Mouse (Mus musculus) monocyte, adult 2 months (primary cell): ENCODE data around the gene Rflna.

Experiments used
- DNase-seq, 2 experiments: peaks; one replicate each; pipeline ENCODE4 v3.0.0; 2022; ENCODE audit warnings: low spot score in 2 of 2, low read depth in 1 of 2

Gene Rflna

GRCm38 (mm10) chr5:125005871-125006652 lies 3.0 kb downstream of the Rflna start:
- DNase-seq = no peak

DNA sequence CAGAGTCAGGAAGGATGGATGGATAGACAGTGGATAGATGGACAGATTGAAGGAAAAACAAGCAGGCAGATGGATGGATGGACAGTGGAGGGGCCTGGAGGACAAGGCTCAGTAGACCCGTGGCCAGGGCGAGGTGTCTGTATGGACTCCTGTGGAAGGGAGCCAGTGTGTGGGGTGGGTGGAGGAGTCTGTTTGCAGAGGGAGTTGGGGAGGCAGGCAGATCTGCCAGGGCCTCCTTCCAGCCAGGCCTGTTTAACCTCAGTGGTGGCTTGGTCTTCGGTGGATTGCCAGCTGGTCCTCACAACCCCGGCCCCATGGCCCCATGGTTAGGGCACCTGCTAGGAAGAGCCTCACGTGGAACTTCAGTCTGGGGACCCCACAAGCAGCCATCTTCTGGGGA lies 3.9 kb downstream of the Rflna start:
- DNase-seq = no peak

DNA sequence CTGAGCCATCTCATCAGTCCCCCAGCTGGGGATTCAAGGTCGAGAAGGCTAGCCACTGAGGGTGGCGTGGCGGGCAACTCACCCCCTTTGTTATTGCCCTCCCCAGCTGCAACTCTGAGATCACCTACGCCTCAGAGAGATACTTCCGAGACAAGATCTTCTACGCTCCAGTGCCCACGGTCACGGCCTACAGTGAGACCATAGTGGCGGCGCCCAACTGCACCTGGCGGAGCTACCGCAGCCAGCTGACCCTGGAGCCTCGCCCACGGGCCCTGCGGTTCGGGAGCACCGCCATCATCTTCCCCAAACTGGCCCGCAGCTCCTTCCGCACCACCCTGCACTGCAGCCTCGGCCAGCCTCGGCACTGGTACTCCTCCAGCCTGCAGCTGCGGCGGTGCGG lies 8.1 kb downstream of the Rflna start:
- DNase-seq = no peak

DNA sequence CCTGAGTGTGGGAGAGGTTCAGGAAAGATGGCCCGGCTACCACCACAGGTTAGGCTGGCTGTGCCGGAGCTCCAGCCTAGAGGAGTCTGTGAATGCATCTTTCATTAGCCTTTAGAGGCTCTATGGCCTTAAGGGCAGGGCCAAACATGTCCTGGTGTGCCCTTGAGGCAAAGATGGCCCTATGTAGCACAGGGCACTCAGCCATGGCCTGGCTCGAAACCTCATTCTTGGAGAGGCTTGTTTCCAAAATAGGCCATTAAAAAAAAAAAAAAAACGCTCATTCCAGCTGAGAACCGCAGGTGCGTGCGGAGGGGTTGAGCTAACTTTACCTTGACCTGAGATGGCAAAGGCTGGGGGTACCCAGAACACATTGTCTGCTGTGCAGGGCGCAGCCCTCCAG lies 8.6 kb downstream of the Rflna start:
- no peak for DNase-seq

DNA sequence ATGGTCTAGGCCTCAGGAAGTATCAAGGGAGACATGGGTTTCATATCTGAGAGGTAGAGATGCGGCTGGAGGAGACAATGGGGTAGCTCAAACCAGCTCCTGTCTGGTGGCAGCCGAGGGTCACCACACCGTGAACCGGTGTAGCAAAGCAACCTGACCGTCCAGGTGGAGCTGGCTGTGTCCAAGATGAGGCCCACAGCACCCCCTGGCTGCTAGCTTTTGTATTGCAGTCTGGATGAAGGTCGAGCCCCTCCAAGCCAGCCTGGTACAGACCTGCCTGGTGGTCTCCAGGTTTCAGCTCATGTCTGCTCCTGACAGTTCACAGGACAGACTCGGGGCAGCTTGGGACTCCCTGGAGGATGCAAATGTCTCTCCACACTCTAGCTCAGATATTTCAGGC lies 11.5 kb downstream of the Rflna start:
- no peak for DNase-seq

DNA sequence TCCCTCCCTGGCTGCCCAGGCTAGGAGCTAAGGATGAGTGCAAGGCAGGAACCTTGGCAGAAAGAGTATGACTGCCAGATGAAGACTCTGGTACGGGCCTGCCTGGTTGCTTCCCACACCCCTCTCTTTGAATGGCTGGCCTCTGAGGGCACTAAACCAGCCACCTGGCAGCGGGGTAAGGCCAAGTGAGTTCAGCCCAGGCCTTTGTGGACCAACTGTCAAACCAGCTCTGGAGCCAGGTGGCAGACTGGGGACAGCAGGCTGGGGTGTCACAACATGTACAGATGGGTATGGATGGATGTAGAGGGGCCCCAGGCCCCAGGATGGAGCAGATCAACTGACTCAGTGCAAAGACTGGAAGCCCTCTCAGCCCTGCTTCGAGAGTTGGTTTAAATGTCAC lies 12.0 kb downstream of the Rflna start:
- no peak for DNase-seq

DNA sequence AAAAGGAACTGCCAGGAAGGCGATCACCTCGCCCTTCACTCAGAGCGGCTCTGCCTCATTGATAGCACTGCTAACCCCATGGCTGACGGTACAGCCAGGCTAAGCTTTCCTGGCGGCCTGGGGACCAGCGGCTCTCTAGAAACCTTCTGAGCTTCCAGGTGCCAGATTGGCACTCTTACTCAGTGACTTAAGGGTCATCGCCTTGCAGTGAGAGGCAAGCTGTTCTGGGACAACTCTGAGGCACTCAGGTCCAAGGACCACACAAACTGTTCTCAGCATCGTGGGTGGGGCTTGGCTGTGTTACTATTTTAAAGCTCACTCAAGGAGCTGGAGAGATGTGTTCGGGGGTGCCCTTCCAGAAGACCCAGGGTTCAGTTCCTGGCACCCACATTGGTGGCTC lies 12.6 kb downstream of the Rflna start:
- no peak for DNase-seq

DNA sequence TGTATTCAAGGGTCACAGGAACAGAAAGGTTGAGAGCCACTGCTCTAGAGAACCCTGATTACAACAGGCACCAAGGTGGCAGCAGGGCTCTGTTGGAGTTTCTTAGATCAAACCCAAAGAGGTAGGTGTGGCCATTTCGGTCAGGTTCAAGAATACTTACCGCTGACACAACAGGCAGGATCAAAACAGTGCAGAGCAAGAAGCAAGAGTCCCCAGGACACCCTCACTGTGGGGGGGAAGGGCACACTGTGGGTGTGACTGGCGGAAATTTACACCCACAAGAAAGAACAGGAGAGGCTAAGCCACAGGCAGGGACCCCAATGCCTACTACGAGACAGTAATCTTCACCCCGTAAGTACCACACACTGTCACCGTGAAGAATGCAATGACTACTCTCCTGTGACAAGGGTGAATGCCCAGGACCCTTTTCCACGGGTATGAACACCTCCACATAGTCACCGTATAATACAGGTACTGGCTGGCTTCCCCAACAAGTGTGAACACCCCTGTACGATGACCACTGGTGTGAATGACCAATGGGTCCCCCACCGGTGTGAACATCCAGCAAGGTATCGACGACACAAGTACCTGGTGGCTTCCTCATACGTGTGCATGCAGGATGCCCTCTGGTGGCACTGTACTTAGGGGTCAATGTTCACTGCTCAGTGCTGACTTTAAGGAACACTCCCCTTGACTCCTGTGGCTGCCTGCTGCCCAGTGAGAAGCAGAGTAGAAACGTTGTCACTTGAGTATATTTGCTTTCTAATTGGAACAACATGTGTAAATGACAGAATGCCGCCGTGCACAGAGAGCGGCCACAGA lies 13.6 kb downstream of the Rflna start:
- no peak for DNase-seq

GRCm38 (mm10) chr5:125017332-125017731 lies 14.3 kb downstream of the Rflna start:
- no peak for DNase-seq

- no peak for DNase-seq
Observed at GRCm38 (mm10) chr5:125019099-125019498, 16.1 kb downstream of the Rflna start.

GRCm38 (mm10) chr5:125021298-125021697 lies 18.3 kb downstream of the Rflna start:
- DNase-seq = no peak

- DNase-seq = no peak
Observed at GRCm38 (mm10) chr5:125024002-125024401, 21.0 kb downstream of the Rflna start.

GRCm38 (mm10) chr5:125028371-125028770 lies 25.4 kb downstream of the Rflna start:
- DNase-seq = no peak

GRCm38 (mm10) chr5:125028911-125029310 lies 25.9 kb downstream of the Rflna start:
- no peak for DNase-seq

DNA sequence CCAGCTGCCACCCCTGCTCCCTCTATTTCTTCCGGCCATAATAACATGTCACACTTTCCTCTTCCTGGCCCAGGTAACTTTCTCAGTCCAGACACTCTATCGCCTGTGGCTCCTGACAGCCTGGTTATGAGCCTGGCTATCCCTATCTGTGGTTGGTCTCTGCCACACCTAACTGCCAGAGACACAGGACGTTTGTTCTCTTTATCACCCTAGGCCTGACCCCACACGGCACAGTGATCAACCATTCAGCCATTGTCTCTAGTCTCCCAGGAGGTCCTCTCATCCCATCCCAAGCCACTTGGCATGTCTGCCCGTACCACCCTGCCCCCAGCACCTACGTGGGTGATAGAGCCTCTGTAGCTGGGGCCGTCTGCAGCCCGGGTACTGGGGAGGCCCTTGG lies 33.5 kb downstream of the Rflna start:
- DNase-seq = no peak

GRCm38 (mm10) chr5:125039377-125040027 lies 36.5 kb downstream of the Rflna start:
- no peak for DNase-seq

GRCm38 (mm10) chr5:125040128-125040584 lies 37.1 kb downstream of the Rflna start:
- no peak for DNase-seq

DNA sequence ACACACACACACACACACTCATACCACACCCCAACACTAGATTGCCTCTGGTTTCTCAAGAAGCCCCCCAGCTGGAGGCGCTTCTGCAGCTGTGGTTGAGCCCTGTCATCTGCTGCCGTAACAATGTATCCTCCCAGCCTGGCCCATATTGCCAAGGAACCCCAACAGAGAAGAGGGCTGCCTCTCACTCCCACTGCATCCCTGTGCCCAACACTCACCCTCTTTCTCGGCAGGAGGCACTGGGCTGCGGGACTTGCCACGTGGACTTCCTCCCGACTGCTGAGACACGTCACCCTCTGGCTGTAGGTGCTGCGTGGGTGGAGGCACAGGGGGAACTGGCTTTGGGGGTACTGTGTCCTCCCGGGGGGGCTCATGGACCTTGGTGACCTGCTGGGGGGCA lies 38.6 kb downstream of the Rflna start:
- DNase-seq = no peak

DNA sequence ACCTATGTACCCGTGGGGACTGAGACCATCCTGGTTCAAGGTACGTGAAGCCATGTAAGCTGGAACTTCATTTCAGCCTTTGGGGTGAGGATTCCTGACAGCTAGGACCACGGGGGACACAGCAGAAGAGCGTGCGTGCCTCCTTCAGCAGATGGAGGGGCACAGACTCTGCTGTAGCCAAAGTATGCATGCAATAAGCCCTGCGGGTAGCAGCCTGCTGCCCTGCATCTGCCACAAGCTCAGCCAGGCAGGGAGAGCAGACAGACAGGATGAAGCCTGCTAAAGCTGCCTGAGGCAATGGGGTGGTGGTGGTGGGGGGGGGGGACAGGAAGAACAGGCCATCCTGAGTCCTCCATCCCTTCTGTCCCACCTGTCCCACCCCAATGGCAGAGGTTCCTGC lies 40.4 kb downstream of the Rflna start:
- DNase-seq = no peak

DNA sequence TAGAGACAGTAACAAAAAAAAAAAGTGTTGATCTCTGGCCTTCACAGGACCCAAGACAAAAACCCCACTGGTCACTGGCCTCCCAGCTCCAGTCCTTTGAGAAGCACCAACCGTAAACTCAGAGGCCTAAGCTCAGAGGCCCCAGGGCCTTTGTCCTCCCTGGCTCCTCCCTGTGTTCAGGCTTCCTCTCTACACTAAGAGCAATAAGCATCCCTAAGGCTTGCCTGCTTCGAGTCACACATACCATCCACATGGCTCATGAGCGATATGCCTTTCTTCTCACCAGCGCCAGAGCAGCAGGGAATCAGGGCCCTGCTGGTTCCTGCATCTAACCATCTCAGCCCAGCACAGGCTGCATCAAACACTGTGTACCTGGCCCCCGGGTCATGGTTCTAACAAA lies 42.2 kb downstream of the Rflna start:
- DNase-seq = no peak

DNA sequence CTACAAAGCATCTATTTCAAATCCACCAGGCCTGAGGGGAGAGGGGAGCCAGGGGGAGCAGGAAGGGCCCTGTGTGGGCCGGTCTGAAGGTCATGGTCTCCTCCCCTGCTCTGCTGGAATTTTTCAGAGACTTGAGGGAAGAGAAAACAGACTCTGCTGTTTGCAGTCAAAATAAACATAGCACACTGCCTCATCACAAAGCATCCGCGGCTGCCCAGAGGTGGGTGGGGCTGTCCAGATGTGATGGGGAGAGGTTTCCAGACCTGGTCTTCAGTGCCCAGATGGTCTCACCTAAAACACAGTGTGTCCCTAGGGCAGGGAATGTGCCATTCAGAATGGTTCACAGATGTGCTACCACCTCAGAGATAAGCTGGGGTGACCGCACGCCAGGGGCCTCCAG lies 43.4 kb downstream of the Rflna start:
- no peak for DNase-seq

DNA sequence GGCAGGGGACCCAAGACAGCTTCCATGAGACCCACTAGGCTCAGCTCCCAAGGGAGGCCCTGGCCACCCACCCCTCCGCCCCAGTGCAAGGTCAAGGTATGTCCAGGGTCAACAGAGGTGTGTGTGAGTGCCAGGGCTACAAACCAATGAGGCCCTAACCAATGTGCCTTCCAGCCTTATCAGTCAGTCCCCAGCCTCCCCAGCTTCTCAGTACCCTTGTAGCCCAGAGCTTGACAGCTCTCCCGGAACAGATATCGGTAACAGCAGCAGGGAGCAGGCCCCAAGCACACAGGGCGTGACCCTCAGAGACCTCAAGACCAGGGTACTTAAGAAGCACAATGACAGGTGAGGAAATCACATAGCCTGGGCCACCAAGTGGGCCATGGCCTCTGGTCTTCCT lies 46.5 kb downstream of the Rflna start:
- DNase-seq = no peak
